Mouse (Mus musculus) lung, postnatal 0 days (tissue): ENCODE measurements around the gene Actn1. TPM values are rescaled to one million over a fixed set of nuclear protein-coding genes. Genes with fewer than 3 reads are reported as not detected.
A peak's percentile ranks its signal among the peaks of the same experiment; 100 is the strongest.

ENCODE experiments used
- ATAC-seq: fragments of 200-750 bp; cut with Nextera tagmentation; 2 replicates; pipeline ENCODE4 v1.8.0; 2017; ENCODE audit warnings: moderate library complexity
- DNase-seq: peaks from one replicate; pipeline ENCODE4 v3.0.0-alpha.2; 2016; ENCODE audit warnings: low spot score
- H3K27ac ChIP-seq: fragments of 300-500 bp; sonication (generic); 2 replicates; pipeline ENCODE4 v1.5.1; 2014; ENCODE audit warnings: antibody characterized with exemption, mild to moderate bottlenecking, low read length, mixed read lengths
- H3K27me3 ChIP-seq: fragments of 300-500 bp; sonication (generic); replicated peaks from 2 replicates; pipeline ENCODE4 v1.6.1; 2014; ENCODE audit warnings: low read length, mixed read lengths; ENCODE audit not compliant: insufficient read depth
- H3K36me3 ChIP-seq: fragments of 300-500 bp; sonication (generic); 2 replicates; pipeline ENCODE4 v1.6.1; 2014; ENCODE audit warnings: low read length, mixed read lengths; ENCODE audit not compliant: insufficient read depth
- H3K4me1 ChIP-seq: fragments of 300-500 bp; sonication (generic); 2 replicates; pipeline ENCODE4 v1.6.1; 2014; ENCODE audit warnings: antibody characterized with exemption, low read depth, low read length, mixed read lengths; ENCODE audit not compliant: insufficient read depth
- H3K4me2 ChIP-seq: fragments of 300-500 bp; sonication (generic); replicated peaks from 2 replicates; pipeline ENCODE4 v1.6.1; 2014; ENCODE audit warnings: low read depth, mild to moderate bottlenecking, low read length, moderate library complexity, mixed read lengths
- H3K4me3 ChIP-seq: fragments of 300-500 bp; sonication (generic); 2 replicates; pipeline ENCODE4 v1.5.1; 2014; ENCODE audit warnings: low read depth, low read length
- H3K9ac ChIP-seq: fragments of 300-500 bp; sonication (generic); replicated peaks from 2 replicates; pipeline ENCODE4 v1.6.1; 2014; ENCODE audit warnings: low read depth, mild to moderate bottlenecking
- H3K9me3 ChIP-seq: fragments of 300-500 bp; sonication (generic); 2 replicates; pipeline ENCODE4 v1.6.1; 2016; ENCODE audit warnings: low read length, mixed read lengths
- CTCF ChIP-seq: IDR thresholded peaks from 2 replicates; pipeline ENCODE4 v1.5.1; 2016; ENCODE audit warnings: antibody characterized with exemption, mild to moderate bottlenecking
- EP300 ChIP-seq: IDR thresholded peaks from 2 replicates; pipeline ENCODE4 v1.6.1; 2016; ENCODE audit warnings: antibody characterized with exemption, mild to moderate bottlenecking, control low read depth
- WGBS: fragments of 180-500 bp; shearing (Covaris S2); extraction: QIAGEN DNeasy Blood & Tissue Kit; methylation state at CpG from one replicate; pipeline ENCODE4 v1.1.7; 2014; 5-methylcytosine and 5-hydroxymethylcytosine counted together
- polyA plus RNA-seq: library from polyadenylated mRNA; unstranded; fragments of >200 nt; fragmentation: Nextera tagmentation; extraction: Ambion mirVana; gene quantifications from 2 replicates; pipeline ENCODE4 v1.2.1, GENCODE M21; 2015

The Actn1 gene
- polyA plus RNA-seq, 1 experiment from 2014 or later: 30.0 TPM

DNA sequence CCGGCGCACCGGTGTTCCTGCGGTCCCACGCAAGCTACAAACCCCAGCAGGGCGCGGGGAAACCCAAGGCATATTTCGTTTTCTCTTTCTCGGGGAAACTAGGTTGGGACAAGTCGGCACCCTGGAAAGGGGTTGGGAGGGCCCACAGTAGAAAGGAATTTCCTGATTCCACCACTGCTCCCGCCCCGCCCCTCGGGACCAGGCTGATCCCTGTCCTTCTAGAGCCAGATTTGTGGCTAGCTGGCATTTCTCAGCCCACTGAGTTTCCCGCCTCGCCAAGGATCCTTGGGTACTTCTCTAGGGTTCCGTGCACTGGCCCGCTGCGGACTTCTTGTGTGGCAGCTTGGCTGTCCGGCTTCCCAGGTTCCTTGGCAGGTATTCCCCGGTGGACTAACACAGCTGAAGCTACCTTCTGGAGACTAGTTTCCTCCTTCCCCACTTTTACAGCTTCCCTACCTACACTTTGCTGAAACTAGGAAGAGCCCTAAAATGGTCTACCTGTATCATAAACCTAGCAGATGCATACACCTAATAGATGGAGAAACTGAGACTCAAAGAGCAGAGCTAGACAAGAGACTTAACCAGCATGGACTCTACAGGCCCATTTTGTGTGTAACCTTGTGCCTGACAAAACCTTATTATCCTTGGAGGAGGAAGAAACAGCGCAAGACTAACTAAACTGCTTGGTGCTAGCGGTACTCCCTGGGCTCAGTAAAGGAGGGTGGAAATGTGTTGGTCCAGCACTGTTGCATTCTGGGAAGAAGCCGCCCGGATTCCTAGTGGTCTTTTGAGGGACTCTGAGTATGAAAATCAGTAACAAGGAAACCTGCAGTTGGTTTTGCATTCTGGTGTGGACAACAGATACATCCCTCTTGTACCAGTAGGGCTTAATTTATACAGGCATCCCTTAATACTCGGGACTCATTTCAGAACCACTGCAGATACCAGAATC is 849 bp upstream of the Actn1 start:
- DNase-seq: peak; percentile 79
- ATAC-seq: peak; percentile 47
- H3K27me3 ChIP-seq: no peaks in the 10 kb centered on the region
- H3K27ac ChIP-seq: peak overlapping the region; percentile 96
- no peaks in the 10 kb centered on the region for H3K36me3 ChIP-seq
- no peaks in the 10 kb centered on the region for H3K9me3 ChIP-seq
- peak overlapping the region; percentile 87 for H3K4me2 ChIP-seq
- no peak; the same call in none of the 2 replicates for TF ChIP-seq EP300
- TF ChIP-seq CTCF: no peak
- peak overlapping the region; percentile 83 for H3K4me3 ChIP-seq
- peak overlapping the region; percentile 91 for H3K9ac ChIP-seq
- WGBS: 14% methylated on average over 25 of the region's 25 CpGs
- peaks cover 7% of the 10 kb centered on the region; the same call in 1 of the 2 replicates for H3K4me1 ChIP-seq

DNA sequence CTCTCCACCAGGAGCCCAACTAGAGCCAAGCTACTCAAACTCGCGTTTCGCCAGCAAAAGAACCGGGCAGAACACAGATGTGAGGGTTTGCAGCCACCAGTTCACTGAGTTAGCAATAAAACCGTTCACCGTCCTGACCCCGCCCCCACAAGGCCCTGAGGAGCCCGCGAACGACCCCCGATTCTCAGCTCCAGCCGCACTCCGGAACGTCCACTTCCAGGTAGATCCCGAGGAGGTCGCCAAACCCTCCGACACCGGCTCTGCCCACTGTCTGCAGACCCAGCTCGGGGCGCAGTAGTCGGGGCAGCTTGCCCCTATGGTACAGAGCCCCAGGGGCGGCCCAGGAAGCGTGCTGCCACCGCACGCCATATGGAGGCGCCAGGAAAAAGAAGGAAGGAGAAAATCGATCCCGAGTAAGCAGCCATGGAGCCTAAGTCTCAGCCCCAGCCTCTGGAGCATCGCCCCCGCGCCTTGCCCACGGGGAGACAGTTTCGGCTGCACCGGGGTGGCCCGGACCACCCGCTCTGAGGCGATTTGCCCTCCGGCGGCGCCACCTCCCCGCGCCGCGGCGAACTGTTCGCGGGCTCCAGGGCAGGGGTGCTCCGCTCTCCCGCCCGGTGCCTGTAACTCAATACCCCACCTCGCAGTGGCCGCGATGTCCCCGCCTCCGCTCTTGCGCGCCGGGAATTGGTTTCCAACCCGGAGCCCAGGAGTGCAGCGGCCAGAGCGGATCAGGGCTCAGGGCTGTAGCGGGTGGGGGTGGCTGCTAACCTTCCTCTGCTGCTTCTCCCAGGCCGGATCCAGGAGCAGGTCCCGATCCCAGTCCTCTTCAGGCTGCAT is 735 bp downstream of the Actn1 start:
- DNase-seq (peak; percentile 89), ATAC-seq (peak; percentile 63)
- H3K4me3 ChIP-seq: peak overlapping the region; percentile 83
- H3K9me3 ChIP-seq: no peaks in the 10 kb centered on the region
- H3K36me3 ChIP-seq: no peaks in the 10 kb centered on the region
- peak overlapping the region; percentile 91 for H3K9ac ChIP-seq
- peaks cover 7% of the 10 kb centered on the region; the same call in 1 of the 2 replicates for H3K4me1 ChIP-seq
- TF ChIP-seq EP300 (no peak), CTCF (peak; percentile 50)
- H3K4me2 ChIP-seq: peak overlapping the region; percentile 87
- H3K27ac ChIP-seq: peak overlapping the region; percentile 96
- no peaks in the 10 kb centered on the region for H3K27me3 ChIP-seq
- under 1% methylated on average over 44 of the region's 64 CpGs for WGBS

DNA sequence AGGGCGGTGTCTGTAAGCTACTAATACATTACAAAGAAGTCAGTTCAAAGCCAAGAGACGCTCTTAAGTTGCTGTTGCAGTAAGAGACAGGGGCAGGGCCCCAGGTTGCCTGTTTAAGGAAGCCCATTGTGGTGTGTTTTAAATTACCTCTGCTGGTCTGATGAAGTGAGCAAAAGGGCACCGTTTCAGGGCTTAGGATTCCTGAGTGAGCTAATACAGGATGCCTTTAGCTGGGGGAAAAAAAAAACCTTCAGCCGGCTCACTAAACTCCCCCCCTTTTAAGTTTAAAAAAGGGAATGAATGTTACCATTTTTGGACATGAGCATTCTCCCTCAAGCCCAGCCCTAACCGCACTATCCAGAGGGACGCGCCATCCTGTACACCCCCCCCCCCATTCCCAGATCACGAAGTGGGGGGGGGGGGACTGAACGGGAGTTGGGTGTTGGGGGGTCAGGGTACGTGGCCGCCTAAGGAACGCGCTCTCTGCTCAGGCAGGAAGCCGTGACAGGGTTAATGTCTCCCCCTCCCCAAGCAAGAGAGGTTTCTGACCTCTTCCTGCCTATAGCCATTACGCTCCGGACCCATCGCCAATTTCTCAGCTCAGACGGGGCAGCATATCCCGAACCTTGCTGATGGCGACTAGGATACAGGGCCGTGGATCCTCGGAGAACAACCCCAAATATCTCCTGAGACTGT is 1.5 kb downstream of the Actn1 start:
- no peaks in the 10 kb centered on the region for H3K9me3 ChIP-seq
- peaks cover 7% of the 10 kb centered on the region; the same call in 1 of the 2 replicates for H3K4me1 ChIP-seq
- peak overlapping the region; percentile 96 for H3K27ac ChIP-seq
- ATAC-seq (no peak), DNase-seq (peak; percentile 52)
- H3K4me2 ChIP-seq: peak overlapping the region; percentile 87
- peak overlapping the region; percentile 83 for H3K4me3 ChIP-seq
- H3K27me3 ChIP-seq: no peaks in the 10 kb centered on the region
- WGBS: 2% methylated on average over 20 of the region's 22 CpGs
- TF ChIP-seq EP300: no peak
- TF ChIP-seq CTCF: no peak
- H3K36me3 ChIP-seq: no peaks in the 10 kb centered on the region
- peak overlapping the region; percentile 91 for H3K9ac ChIP-seq

DNA sequence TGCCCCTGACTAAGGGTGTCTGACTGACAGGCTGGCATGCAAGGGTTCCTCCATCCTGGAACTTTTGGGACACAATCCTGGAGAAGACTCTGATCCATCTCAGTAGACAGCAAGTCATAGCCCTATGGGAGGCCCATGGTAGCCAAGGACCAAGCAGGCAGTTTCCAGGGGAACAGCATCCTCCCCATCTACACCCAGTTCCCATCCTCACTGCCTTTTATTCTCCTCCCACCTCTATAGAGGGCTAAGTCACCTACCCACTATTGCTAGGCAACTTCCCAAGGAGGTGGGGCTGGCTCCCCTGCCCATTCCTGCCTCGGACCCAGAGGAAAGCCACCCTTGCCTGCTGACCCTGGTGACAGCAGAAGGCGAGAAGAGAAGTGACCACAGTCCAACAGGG is 8.2 kb downstream of the Actn1 start:
- 60% methylated on average over 2 of the region's 2 CpGs for WGBS
- H3K9me3 ChIP-seq: no peaks in the 10 kb centered on the region
- H3K4me3 ChIP-seq: no peak overlapping the region
- ATAC-seq (no peak), DNase-seq (no peak)
- TF ChIP-seq EP300 (no peak), CTCF (no peak)
- H3K27ac ChIP-seq: 0 out of 2 replicates have a peak overlapping the region, but pooled peaks have one; percentile 20
- no peaks in the 10 kb centered on the region for H3K36me3 ChIP-seq
- H3K9ac ChIP-seq: no peak overlapping the region
- no peaks in the 10 kb centered on the region for H3K27me3 ChIP-seq
- H3K4me1 ChIP-seq: peaks cover 27% of the 10 kb centered on the region; the same call in 1 of the 2 replicates
- H3K4me2 ChIP-seq: no peak overlapping the region

DNA sequence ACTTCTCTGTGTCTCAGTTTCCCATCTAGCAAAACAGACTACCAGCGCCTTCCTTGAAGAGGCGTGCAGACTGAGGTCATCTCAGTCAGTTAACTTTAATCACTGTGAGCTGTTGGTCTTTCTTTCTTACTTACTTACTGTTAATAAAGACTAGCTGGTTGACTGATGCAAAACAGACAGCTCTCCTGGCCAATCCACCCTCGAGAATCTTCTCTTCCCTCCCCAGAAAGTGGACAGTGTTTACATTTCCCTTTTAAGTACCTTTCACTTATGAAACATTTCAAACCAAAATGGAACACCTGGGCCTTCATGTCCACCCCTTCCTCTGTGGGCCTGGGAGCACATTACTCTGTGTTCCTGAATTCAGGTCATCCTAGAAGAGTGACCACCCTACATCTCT is 8.6 kb downstream of the Actn1 start:
- WGBS: 57% methylated on average over 3 of the region's 3 CpGs
- H3K4me2 ChIP-seq: no peak overlapping the region
- ATAC-seq (no peak), DNase-seq (no peak)
- 0 out of 2 replicates have a peak overlapping the region, but pooled peaks have one; percentile 20 for H3K27ac ChIP-seq
- TF ChIP-seq EP300 (no peak), CTCF (no peak)
- H3K27me3 ChIP-seq: no peaks in the 10 kb centered on the region
- no peaks in the 10 kb centered on the region for H3K36me3 ChIP-seq
- H3K4me1 ChIP-seq: peaks cover 31% of the 10 kb centered on the region; the same call in 1 of the 2 replicates
- H3K9me3 ChIP-seq: no peaks in the 10 kb centered on the region
- no peak overlapping the region for H3K9ac ChIP-seq
- no peak overlapping the region for H3K4me3 ChIP-seq
